Mouse (Mus musculus): ENCODE data around the gene Cbln3.

Gene Cbln3

GRCm38 (mm10) chr14:55842794-55843193 is 41.4 kb downstream of the Cbln3 start:
- no peak for DNase-seq

DNA sequence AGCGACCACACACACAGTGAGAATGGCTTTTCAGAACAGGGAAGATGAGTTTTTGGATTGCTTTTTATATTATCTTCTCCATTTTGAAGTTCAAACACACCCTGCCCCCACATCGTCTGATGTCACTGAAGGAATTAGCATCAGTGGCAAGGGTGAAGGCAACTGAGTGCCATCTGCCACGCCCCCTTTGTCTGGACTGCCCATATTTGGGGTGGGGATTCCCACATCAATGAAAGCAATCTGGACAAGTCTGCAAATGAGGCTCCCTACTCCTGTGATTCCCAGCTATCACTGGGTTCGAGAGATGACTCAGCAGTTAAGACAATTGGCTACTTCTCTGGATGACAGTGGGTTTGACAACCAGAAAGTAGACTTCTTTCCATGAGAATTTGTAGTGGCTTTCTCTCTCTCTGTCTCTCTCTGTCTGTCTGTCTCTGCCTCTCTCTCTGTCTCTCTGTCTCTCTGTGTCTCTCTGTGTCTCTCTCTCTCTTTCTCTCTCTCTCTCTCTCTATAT is 43.3 kb downstream of the Cbln3 start:
- DNase-seq, result no peak

DNA sequence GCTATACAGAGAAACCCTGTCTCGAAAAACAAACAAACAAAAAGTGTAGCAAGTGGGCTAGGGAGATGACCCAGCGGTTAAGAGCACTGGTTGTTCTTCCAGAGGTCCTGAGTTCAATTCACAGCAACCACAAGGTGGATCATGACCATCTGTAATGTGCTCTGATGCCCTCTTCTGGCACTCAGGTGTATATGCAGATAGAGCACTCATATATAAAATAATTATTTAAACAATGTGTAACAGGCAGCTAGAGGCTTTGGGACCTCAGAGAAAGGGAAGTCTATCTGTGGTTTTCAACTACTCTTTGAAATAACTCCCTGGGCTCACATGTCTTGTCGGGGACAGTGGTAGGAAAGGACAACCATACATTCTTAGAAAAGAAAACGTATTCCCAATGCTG is 45.5 kb downstream of the Cbln3 start:
- no peak for DNase-seq

GRCm38 (mm10) chr14:55838312-55838711 is 45.9 kb downstream of the Cbln3 start:
- no peak for DNase-seq

- no peak for DNase-seq
Measured at GRCm38 (mm10) chr14:55834808-55835533, 49.2 kb downstream of the Cbln3 start.

DNA sequence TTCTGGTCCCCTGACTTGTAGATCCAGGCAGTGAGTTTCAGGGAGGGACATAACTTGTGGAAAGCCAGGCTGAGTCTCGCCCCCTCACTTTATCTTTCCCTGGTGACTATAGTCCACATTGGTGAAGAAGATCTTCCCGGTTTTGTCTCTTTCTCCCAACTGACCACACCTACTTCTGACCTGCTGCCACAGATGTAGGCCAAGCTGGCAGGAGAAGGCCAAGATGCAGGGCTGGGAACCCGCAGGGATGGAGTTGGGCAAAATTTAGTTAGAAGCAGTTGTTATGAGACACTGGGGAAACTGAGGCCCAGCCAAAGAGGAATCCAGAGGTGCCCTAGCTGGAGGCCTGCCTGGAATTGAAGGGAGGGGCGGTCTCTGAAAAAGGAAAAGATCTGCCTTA is 51.1 kb downstream of the Cbln3 start:
- no peak for DNase-seq

DNA sequence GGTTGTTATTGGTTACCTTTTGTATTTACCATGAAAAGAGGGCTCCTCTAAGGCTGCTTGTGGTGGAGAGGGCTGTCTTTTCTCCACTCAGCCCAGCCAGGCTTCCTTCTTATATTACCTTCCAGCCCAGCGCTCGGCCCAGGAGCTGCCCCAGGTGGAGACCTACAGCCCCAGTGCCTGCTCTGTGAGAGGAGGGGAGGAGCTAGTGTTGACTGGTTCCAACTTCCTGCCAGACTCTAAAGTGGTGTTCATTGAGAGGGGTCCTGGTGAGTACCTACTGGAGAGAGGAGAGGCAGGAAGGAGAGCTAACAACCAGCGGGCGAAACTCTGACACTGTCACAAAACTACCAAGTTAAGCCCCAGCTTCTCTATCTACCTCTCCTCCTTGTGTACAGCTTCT is 53.9 kb downstream of the Cbln3 start:
- DNase-seq, result no peak

GRCm38 (mm10) chr14:55829854-55830253 is 54.3 kb downstream of the Cbln3 start:
- DNase-seq, result no peak
